Comparison of ENCODE assay signal across 19 mouse cellular contexts in the genomic region with DNA sequence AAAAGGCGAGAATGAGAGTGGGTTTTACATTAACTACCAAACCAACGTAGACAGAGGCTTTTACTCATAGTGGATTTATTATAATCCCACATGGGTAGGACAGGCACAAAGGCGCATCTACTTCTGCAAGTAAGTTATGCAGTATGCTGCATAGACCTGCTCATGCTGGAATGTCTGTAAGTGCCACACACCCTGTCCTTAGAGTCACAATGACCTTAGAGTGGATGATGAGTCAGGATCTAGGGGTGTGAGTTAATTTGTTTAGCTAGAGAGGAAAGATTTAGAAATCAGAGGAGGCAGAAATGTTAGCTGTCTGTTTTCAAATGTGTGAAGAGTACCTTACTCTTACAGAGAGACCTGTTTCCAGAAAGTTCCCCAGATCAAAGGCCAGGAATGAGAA.
"Had no signal": no experiment of that assay in that cellular context is flagged by ENCODE, and none has a peak within 500 bp of the region (broad histone marks: within the 10 kb centered on the region; RNA-seq: fewer than 3 reads in every experiment).

No protein-coding gene starts in this region.

- DNase-seq: kidney, adult 8-10 months; kidney, postnatal 25 days; layer of hippocampus, adult 9-11 months; liver, postnatal 0 days; right cerebral cortex, adult 18-20 months; right cerebral cortex, postnatal 14 days; right cerebral cortex, postnatal 4 days; thymus, adult 18-20 months; thymus, postnatal 36 days had no signal

- H3K9ac ChIP-seq: liver, embryonic 14.5 days; liver, postnatal 0 days; lung, embryonic 15.5 days; midbrain, embryonic 12.5 days; midbrain, embryonic 15.5 days; neural tube, embryonic 12.5 days; neural tube, embryonic 15.5 days had no signal

- ATAC-seq: liver, postnatal 0 days; midbrain, embryonic 15.5 days had no signal

- H3K4me1 ChIP-seq: neural tube, embryonic 12.5 days had no signal

- H3K27ac ChIP-seq: layer of hippocampus, adult 2 months; left cerebral cortex, adult 2 months; liver, embryonic 14.5 days; lung, embryonic 15.5 days; macrophage; midbrain, embryonic 12.5 days; midbrain, embryonic 15.5 days; neural tube, embryonic 12.5 days; neural tube, embryonic 15.5 days had no signal

- H3K27me3 ChIP-seq: lung, embryonic 15.5 days; midbrain, embryonic 12.5 days; midbrain, embryonic 15.5 days; neural tube, embryonic 12.5 days; neural tube, embryonic 15.5 days had no signal

- H3K4me3 ChIP-seq: layer of hippocampus, adult 2 months; left cerebral cortex, adult 2 months; lung, embryonic 15.5 days; midbrain, embryonic 12.5 days; midbrain, embryonic 15.5 days; neural tube, embryonic 12.5 days; neural tube, embryonic 15.5 days had no signal

- H3K4me2 ChIP-seq: liver, embryonic 11.5 days; lung, embryonic 15.5 days; midbrain, embryonic 12.5 days; midbrain, embryonic 15.5 days; neural tube, embryonic 12.5 days; neural tube, embryonic 15.5 days had no signal

- H3K36me3 ChIP-seq: midbrain, embryonic 15.5 days; neural tube, embryonic 15.5 days had no signal

- H3K9me3 ChIP-seq: lung, embryonic 15.5 days; midbrain, embryonic 15.5 days; neural tube, embryonic 12.5 days; neural tube, embryonic 15.5 days had no signal
